Mouse (Mus musculus) hindlimb bud, embryonic 11.5 days (tissue): Measurements from ENCODE around the gene Epn1.
"Not testable (repeated sequence)": the region's sequence is repeated elsewhere in the genome, so short reads cannot be mapped to it uniquely, and the experiment has no call there.

Experiments used
- DNase-seq: peaks from one replicate; pipeline ENCODE4 v3.0.0-alpha.2; 2012; ENCODE audit warnings: low read depth, low spot score; ENCODE audit errors: extremely low spot score

The Epn1 gene

GRCm38 (mm10) chr7:5058631-5059030 is 21.4 kb upstream of the Epn1 start:
- no peak for DNase-seq

- no peak for DNase-seq
These were observed 20.6 kb upstream of the Epn1 start for GRCm38 (mm10) chr7:5059421-5059820.

GRCm38 (mm10) chr7:5060239-5060731 is 19.8 kb upstream of the Epn1 start:
- no peak for DNase-seq

- peak; percentile 99 for DNase-seq
These were observed 18.9 kb upstream of the Epn1 start for GRCm38 (mm10) chr7:5060944-5061773.

- no peak for DNase-seq
These were observed 18.2 kb upstream of the Epn1 start, which contains the start of gene U2af2 for GRCm38 (mm10) chr7:5061774-5062359. Gene U2af2 (plus strand): TSS chr7:5062143.

GRCm38 (mm10) chr7:5062360-5063001 is 17.6 kb upstream of the Epn1 start:
- DNase-seq: peak; percentile 82

- no peak for DNase-seq
These were observed 15.1 kb upstream of the Epn1 start for GRCm38 (mm10) chr7:5064886-5065285.

GRCm38 (mm10) chr7:5073586-5073985 is 6.4 kb upstream of the Epn1 start:
- DNase-seq: no peak

GRCm38 (mm10) chr7:5074984-5075383 is 5.1 kb upstream of the Epn1 start:
- no peak for DNase-seq

- DNase-seq: no peak
These were observed 3.1 kb upstream of the Epn1 start for GRCm38 (mm10) chr7:5076931-5077330.

- DNase-seq: not testable (repeated sequence)
These were observed 548 bp upstream of the Epn1 start for GRCm38 (mm10) chr7:5079365-5080009.

GRCm38 (mm10) chr7:5080815-5081214 is 780 bp downstream of the Epn1 start:
- no peak for DNase-seq

- DNase-seq: no peak
These were observed 1.2 kb downstream of the Epn1 start for GRCm38 (mm10) chr7:5081241-5081640.

- DNase-seq: no peak
These were observed 1.9 kb downstream of the Epn1 start for GRCm38 (mm10) chr7:5081939-5082338.

- DNase-seq: no peak
These were observed 3.5 kb downstream of the Epn1 start for GRCm38 (mm10) chr7:5083325-5084105.

GRCm38 (mm10) chr7:5085512-5085911 is 5.5 kb downstream of the Epn1 start:
- no peak for DNase-seq

GRCm38 (mm10) chr7:5086921-5087440 is 6.9 kb downstream of the Epn1 start:
- DNase-seq: no peak

GRCm38 (mm10) chr7:5087886-5088285 is 7.9 kb downstream of the Epn1 start:
- DNase-seq: no peak

- DNase-seq: no peak
These were observed 9.8 kb downstream of the Epn1 start for GRCm38 (mm10) chr7:5089853-5090252.

GRCm38 (mm10) chr7:5091008-5091728 is 11.1 kb downstream of the Epn1 start:
- no peak for DNase-seq
